Mouse (Mus musculus) adrenal gland, postnatal 36 days (tissue): Measurements from ENCODE around the gene Krtap19-1. TPM values are rescaled to one million over a fixed set of nuclear protein-coding genes. Genes with fewer than 3 reads are reported as not detected.
A peak's percentile ranks its signal among the peaks of the same experiment; 100 is the strongest.

ENCODE experiments used
- DNase-seq, 2 experiments: peaks; one replicate each; pipeline ENCODE4 v3.0.0; 2021; ENCODE audit warnings: mixed read lengths in 1 of 2
- long read RNA-seq, 2 experiments: library from polyadenylated mRNA; stranded (forward); transcript quantifications; one replicate each; pipeline ENCODE4 v2.0.0; 2021; ENCODE audit warnings: borderline sequencing depth in 2 of 2
- total RNA-seq, 2 experiments: library from RNA; stranded (reverse); gene quantifications; 2 replicates each; pipeline ENCODE4 v1.2.3; 2021

Krtap19-1 gene
- not detected for total RNA-seq
- long read RNA-seq, experiment 1, result 0 reads
- long read RNA-seq, experiment 2, result 0 reads

- no peak for DNase-seq
Measured at GRCm38 (mm10) chr16:88869311-88869710, at the start of gene Krtap19-1. Gene Krtap19-1 (minus strand): TSS chr16:88869411.

GRCm38 (mm10) chr16:88896357-88896756 lies 27.1 kb upstream of the Krtap19-1 start, which contains the start of gene Krtap19-5:
Gene Krtap19-5 (minus strand): TSS chr16:88896457.
- no peak for DNase-seq

GRCm38 (mm10) chr16:88886870-88887269 lies 17.7 kb upstream of the Krtap19-1 start:
- DNase-seq, result no peak

GRCm38 (mm10) chr16:88884989-88885388 lies 15.8 kb upstream of the Krtap19-1 start, which contains the start of gene Krtap19-4:
Gene Krtap19-4 (minus strand): TSS chr16:88885089.
- DNase-seq, result no peak

- DNase-seq, result no peak
Measured at GRCm38 (mm10) chr16:88877938-88878337, 8.7 kb upstream of the Krtap19-1 start, which contains the start of gene Krtap19-3. Gene Krtap19-3 (minus strand): TSS chr16:88878038.

GRCm38 (mm10) chr16:88874169-88874568 lies 5.0 kb upstream of the Krtap19-1 start, which contains the start of gene Krtap19-2:
Gene Krtap19-2 (minus strand): TSS chr16:88874269.
- no peak for DNase-seq

- no peak for DNase-seq
Measured at GRCm38 (mm10) chr16:88864887-88865407, 4.3 kb downstream of the Krtap19-1 start.

- DNase-seq, result peak; percentile 7 to 16
Measured at GRCm38 (mm10) chr16:88851450-88851849, 17.8 kb downstream of the Krtap19-1 start.

GRCm38 (mm10) chr16:88848558-88848957 lies 20.7 kb downstream of the Krtap19-1 start:
- DNase-seq, result no peak

GRCm38 (mm10) chr16:88847363-88847762 lies 21.8 kb downstream of the Krtap19-1 start:
- DNase-seq, result no peak

GRCm38 (mm10) chr16:88826978-88827377 lies 42.2 kb downstream of the Krtap19-1 start:
- no peak for DNase-seq

GRCm38 (mm10) chr16:88826095-88826652 lies 43.0 kb downstream of the Krtap19-1 start, which contains the start of gene Krtap14:
Gene Krtap14 (minus strand): TSS chr16:88826145.
- DNase-seq, result no peak

GRCm38 (mm10) chr16:88823736-88824135 lies 45.5 kb downstream of the Krtap19-1 start:
- peak in 1 of 2 experiments; percentile 3 for DNase-seq

GRCm38 (mm10) chr16:88820066-88820465 lies 49.1 kb downstream of the Krtap19-1 start, which contains the start of gene Krtap15:
Gene Krtap15 (plus strand): TSS chr16:88820215.
- DNase-seq, result no peak

Other genes with a start within 250 kb of the Krtap19-1 start
- gene 2310079G19Rik, start 241.7 kb downstream of the Krtap19-1 start, total RNA-seq, result not detected
- gene Krtap26-1, start 221.6 kb downstream of the Krtap19-1 start, total RNA-seq, result not detected
- gene Krtap27-1, start 197.7 kb downstream of the Krtap19-1 start, total RNA-seq, result not detected
- not detected for gene 2310061N02Rik, start 161.4 kb downstream of the Krtap19-1 start, total RNA-seq
- not detected for gene Krtap13-1, start 140.5 kb downstream of the Krtap19-1 start, total RNA-seq
- not detected for gene Krtap13, start 117.8 kb downstream of the Krtap19-1 start, total RNA-seq
- gene 2310034C09Rik, start 110.6 kb downstream of the Krtap19-1 start, total RNA-seq, result not detected
- gene 2310057N15Rik, start 95.2 kb downstream of the Krtap19-1 start, total RNA-seq, result not detected
- not detected for gene Gm5965, start 91.5 kb downstream of the Krtap19-1 start, total RNA-seq
- gene Gm20741, start 57.2 kb downstream of the Krtap19-1 start, total RNA-seq, result not detected
- gene Krtap15, start 49.2 kb downstream of the Krtap19-1 start, total RNA-seq, result not detected
- not detected for gene Krtap14, start 43.3 kb downstream of the Krtap19-1 start, total RNA-seq
- not detected for gene Krtap19-2, start 4.9 kb upstream of the Krtap19-1 start, total RNA-seq
- gene Krtap19-3, start 8.6 kb upstream of the Krtap19-1 start, total RNA-seq, result not detected
- gene Krtap19-4, start 15.7 kb upstream of the Krtap19-1 start, total RNA-seq, result not detected
- not detected for gene Krtap19-5, start 27.0 kb upstream of the Krtap19-1 start, total RNA-seq
- not detected for gene Krtap19-9b, start 62.9 kb upstream of the Krtap19-1 start, total RNA-seq
- not detected for gene Krtap16-3, start 93.5 kb upstream of the Krtap19-1 start, total RNA-seq
- gene Krtap22-2, start 141.3 kb upstream of the Krtap19-1 start, total RNA-seq, result not detected
- gene Gm10229, start 145.9 kb upstream of the Krtap19-1 start, total RNA-seq, result not detected
- not detected for gene Krtap6-1, start 162.3 kb upstream of the Krtap19-1 start, total RNA-seq
- gene Gm10228, start 172.1 kb upstream of the Krtap19-1 start, total RNA-seq, result not detected
- gene Krtap6-5, start 178.5 kb upstream of the Krtap19-1 start, total RNA-seq, result not detected
- not detected for gene 1110025L11Rik, start 194.6 kb upstream of the Krtap19-1 start, total RNA-seq
- gene Krtap6-3, start 214.6 kb upstream of the Krtap19-1 start, total RNA-seq, result not detected